Comparison of ENCODE assay signal across 28 mouse cellular contexts in genomic region chr7:27078641-27079040, GRCm38 (mm10). TPM values are rescaled to one million over a fixed set of nuclear protein-coding genes. Genes with fewer than 3 reads are reported as not detected.
"Had no signal": no experiment of that assay in that cellular context is flagged by ENCODE, and none has a peak within 500 bp of the region (broad histone marks: within the 10 kb centered on the region; RNA-seq: fewer than 3 reads in every experiment).

No protein-coding gene starts in this region.

- ATAC-seq: intestine, embryonic 16.5 days; liver, postnatal 0 days had no signal

- H3K4me1 ChIP-seq: limb, embryonic 10.5 days had no signal

- H3K9ac ChIP-seq: limb, embryonic 13.5 days; liver, embryonic 14.5 days; liver, postnatal 0 days had no signal

- H3K36me3 ChIP-seq: limb, embryonic 10.5 days; limb, embryonic 13.5 days had no signal

- DNase-seq: kidney, adult 18-20 months; kidney, adult 9 months; kidney, postnatal 14 days; kidney, postnatal 4 days; layer of hippocampus, adult 9-11 months; liver; liver, postnatal 0 days; midbrain, embryonic 14.5 days; thymus, adult 18-20 months; thymus, postnatal 36 days had no signal

- H3K27me3 ChIP-seq: limb, embryonic 13.5 days had no signal

- H3K4me2 ChIP-seq: limb, embryonic 13.5 days; midbrain, embryonic 11.5 days had no signal

- H3K27ac ChIP-seq: limb, embryonic 10.5 days; limb, embryonic 13.5 days; liver, embryonic 14.5 days had no signal

- H3K4me3 ChIP-seq: limb, embryonic 10.5 days; limb, embryonic 13.5 days had no signal

- H3K9me3 ChIP-seq: limb, embryonic 10.5 days; limb, embryonic 13.5 days had no signal

RNA-seq across cellular contexts. Expression of gene Cyp2f2, which starts 41.1 kb away (rescaled TPM):
- total RNA-seq: layer of hippocampus, adult 18-20 months; left cerebral cortex, adult 18-20 months; megakaryocyte progenitor cell, adult 5-6 weeks; megakaryocyte-erythroid progenitor cell, adult 5-6 weeks had no signal
- polyA plus RNA-seq: limb, embryonic 10.5 days; limb, embryonic 13.5 days; midbrain, embryonic 11.5 days; midbrain, embryonic 14.5 days; neural tube, embryonic 11.5 days; neural tube, embryonic 14.5 days had no signal

RNA-seq across cellular contexts. Expression of gene Cyp2a12, which starts 49.8 kb away (rescaled TPM):
- total RNA-seq: layer of hippocampus, adult 18-20 months; layer of hippocampus, postnatal 25 days; left cerebral cortex, adult 18-20 months; left cerebral cortex, postnatal 25 days; megakaryocyte progenitor cell, adult 5-6 weeks; megakaryocyte-erythroid progenitor cell, adult 5-6 weeks; midbrain, postnatal 0 days had no signal
- polyA plus RNA-seq: kidney, embryonic 16.5 days; limb, embryonic 10.5 days; limb, embryonic 13.5 days; lung, embryonic 16.5 days; midbrain, embryonic 11.5 days; midbrain, embryonic 14.5 days; midbrain, postnatal 0 days; neural tube, embryonic 11.5 days; neural tube, embryonic 14.5 days; small intestine, adult 2 months; urinary bladder, adult 2 months had no signal
